Mouse (Mus musculus) thymus, adult 2 months (tissue): ENCODE results near the gene Chrm1. TPM values are rescaled to one million over a fixed set of nuclear protein-coding genes. Genes with fewer than 3 reads are reported as not detected.

Experiments
- DNase-seq: peaks from one replicate; pipeline ENCODE4 v3.0.0; 2021
- H3K27ac ChIP-seq: fragments of 200-500 bp; 2 replicates; pipeline ENCODE4 v1.5.1; 2012; ENCODE audit warnings: low read length, control low read depth; ENCODE audit not compliant: control insufficient read depth, insufficient read depth
- H3K27me3 ChIP-seq: fragments of 200-500 bp; 2 replicates; pipeline ENCODE4 v1.6.1; 2012; ENCODE audit warnings: mild to moderate bottlenecking, low read length, moderate library complexity, mixed read lengths; ENCODE audit not compliant: control insufficient read depth, insufficient read depth
- H3K36me3 ChIP-seq: fragments of 200-500 bp; 2 replicates; pipeline ENCODE4 v1.6.1; 2012; ENCODE audit warnings: mild to moderate bottlenecking, low read length, moderate library complexity; ENCODE audit not compliant: control insufficient read depth, insufficient read depth
- H3K4me1 ChIP-seq: fragments of 200-500 bp; replicated peaks from 2 replicates; pipeline ENCODE4 v1.6.1; 2012; ENCODE audit warnings: low read length; ENCODE audit not compliant: control insufficient read depth, insufficient read depth
- H3K4me3 ChIP-seq: fragments of 200-500 bp; 2 replicates; pipeline ENCODE4 v1.5.1; 2012; ENCODE audit warnings: mild to moderate bottlenecking, low read length, control low read depth, moderate library complexity; ENCODE audit not compliant: control insufficient read depth, insufficient read depth
- CTCF ChIP-seq: fragments of 200-500 bp; IDR thresholded peaks from 2 replicates; pipeline ENCODE4 v1.5.1; 2012; ENCODE audit warnings: mild to moderate bottlenecking, control low read depth, low read length, moderate library complexity, borderline replicate concordance; ENCODE audit not compliant: control insufficient read depth, poor library complexity, insufficient read depth; ENCODE audit errors: extremely low read depth
- POLR2A ChIP-seq: fragments of 200-500 bp; IDR thresholded peaks from 2 replicates; pipeline ENCODE4 v1.6.1; 2012; ENCODE audit warnings: mild to moderate bottlenecking, low read length, control low read depth, moderate library complexity; ENCODE audit not compliant: control insufficient read depth, poor library complexity, insufficient read depth; ENCODE audit errors: extremely low read depth
- WGBS: fragments of 180-500 bp; shearing (Covaris S2); methylation state at CpG from one replicate; pipeline ENCODE4 v1.1.7; 2018; 5-methylcytosine and 5-hydroxymethylcytosine counted together
- polyA plus RNA-seq: library from polyadenylated mRNA; depleted of rRNA; stranded (reverse); fragments of >200 nt; gene quantifications from 2 replicates; pipeline ENCODE4 v1.2.3, GENCODE M21; 2012

The Chrm1 gene
- polyA plus RNA-seq, 1 experiment = 0.01 TPM

DNA sequence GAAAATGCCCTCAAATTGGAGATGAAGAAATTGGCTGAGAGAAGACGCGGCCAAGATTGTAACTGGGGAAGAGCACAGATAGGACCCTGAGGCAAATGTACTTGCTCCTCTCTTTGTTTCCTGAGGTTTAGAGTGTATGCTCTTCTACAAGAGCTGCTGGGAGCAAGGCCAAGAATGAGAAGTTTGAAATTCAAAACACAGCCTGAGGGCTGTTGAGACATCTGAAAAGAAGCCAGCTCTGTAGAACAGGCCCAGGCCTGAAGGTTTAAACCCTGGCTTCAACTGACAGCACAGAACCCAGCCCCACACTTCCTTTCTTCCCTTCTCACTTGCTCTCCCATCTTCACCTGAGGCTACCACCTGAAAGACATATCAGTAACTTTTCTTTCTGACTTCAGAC is 46.5 kb downstream of the Chrm1 start:
- Histone ChIP-seq H3K27me3 (no peaks in the 10 kb centered on the region), H3K4me1 (peaks cover 13% of the 10 kb centered on the region), H3K27ac (no peak overlapping the region), H3K4me3 (no peak overlapping the region), H3K36me3 (peaks cover 35% of the 10 kb centered on the region)
- no peak for DNase-seq
- 97% methylated on average over 2 of the region's 2 CpGs for WGBS
- TF ChIP-seq CTCF = no peak
- TF ChIP-seq POLR2A = no peak

DNA sequence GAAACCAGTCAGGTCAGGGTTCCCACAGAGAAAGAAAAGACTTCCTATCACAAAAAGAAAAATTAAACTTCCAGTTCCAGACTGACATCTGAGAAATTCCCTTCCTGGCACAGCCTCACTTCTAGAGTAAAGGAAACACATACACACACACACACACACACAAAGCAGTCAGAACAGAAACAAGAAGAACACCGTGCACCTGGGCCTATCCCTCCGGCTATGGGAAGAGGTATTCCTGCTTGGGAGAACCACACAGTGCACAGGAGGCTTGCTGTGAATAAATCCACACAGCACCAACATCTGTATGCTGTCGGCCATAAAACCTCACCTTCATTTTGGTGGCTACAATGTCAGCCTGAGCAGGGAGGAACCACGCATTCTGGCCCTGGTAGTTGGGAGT is 47.9 kb downstream of the Chrm1 start:
- no peaks in the 10 kb centered on the region for H3K27me3 ChIP-seq
- WGBS = 13% methylated on average over 4 of the region's 4 CpGs
- DNase-seq = no peak
- peak overlapping the region; percentile 98 for H3K27ac ChIP-seq
- peaks cover 13% of the 10 kb centered on the region for H3K4me1 ChIP-seq
- peaks cover 35% of the 10 kb centered on the region for H3K36me3 ChIP-seq
- TF ChIP-seq CTCF (no peak), POLR2A (no peak)
- H3K4me3 ChIP-seq = peak overlapping the region; percentile 25

DNA sequence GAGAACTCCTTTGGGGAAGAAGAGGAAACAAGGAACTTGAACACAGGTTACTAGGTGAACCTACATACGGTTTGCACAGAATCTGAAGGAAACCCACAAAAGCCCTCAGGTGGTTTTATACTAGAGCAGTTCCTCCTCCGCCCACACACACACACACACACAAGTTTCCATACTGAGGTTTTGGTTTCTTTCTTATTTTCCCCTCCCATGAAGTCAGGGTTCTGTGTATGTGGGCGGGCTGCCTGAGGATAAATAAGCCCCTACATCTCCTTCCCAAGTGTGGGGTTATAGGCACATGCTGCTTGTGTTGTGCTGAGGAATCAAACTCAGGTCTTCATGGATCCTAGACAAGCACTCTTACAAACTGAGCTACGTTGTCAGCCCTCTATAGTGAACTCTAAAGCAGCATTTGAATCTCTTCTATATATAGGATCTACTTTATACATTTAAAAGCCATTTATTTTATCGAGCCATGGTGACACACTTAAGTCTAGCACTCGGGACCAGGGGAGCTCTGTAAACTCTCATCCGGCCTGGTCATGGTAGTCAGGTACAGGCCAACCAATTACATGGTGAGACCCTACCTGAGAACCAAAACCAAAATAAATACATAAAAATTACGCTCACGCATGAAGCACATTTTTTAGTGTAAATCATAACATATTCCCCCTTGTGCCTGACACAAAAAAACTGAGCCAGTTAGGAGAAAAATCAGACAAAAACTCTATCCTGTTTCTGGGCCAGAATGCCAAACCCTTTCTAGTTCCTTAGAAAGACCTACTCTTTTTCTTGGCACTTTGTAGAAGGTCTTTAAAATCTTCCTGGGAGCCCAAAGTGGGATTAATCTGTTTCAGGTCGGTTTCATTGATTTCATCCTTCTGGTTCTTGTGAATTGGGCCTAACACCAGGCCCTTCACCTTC is 48.6 kb downstream of the Chrm1 start:
- H3K4me3 ChIP-seq = peak overlapping the region; percentile 75
- WGBS = 24% methylated on average over 10 of the region's 10 CpGs
- peaks cover 33% of the 10 kb centered on the region for H3K36me3 ChIP-seq
- TF ChIP-seq CTCF (no peak), POLR2A (no peak)
- no peaks in the 10 kb centered on the region for H3K27me3 ChIP-seq
- peak overlapping the region; percentile 98 for H3K27ac ChIP-seq
- DNase-seq = peak; percentile 51
- peaks cover 13% of the 10 kb centered on the region for H3K4me1 ChIP-seq

DNA sequence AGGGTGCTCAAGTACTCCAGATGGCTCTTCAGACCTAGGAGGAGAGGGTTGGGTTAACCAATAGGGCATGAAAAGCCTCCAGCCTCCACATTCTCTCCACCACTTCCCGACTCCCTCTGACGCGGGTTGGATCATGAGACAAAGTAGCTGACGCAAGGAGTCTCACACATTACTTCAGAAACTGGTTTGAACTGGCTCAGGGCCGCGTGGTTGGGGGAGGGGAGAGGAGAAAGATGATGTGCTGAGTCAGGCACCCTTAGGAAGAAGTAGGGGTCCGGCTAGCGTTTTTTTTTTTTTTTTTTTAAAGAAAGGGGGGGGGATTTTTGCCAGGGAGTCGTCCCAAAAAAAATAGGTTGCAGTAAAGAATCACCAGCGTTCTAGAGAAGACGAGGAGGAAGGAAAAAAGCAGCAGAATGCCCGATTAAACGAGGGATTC is 49.3 kb downstream of the Chrm1 start:
- peak; percentile 70 for DNase-seq
- Histone ChIP-seq H3K4me3 (peak overlapping the region; percentile 75), H3K27ac (peak overlapping the region; percentile 79), H3K36me3 (peaks cover 26% of the 10 kb centered on the region), H3K4me1 (peaks cover 13% of the 10 kb centered on the region), H3K27me3 (no peaks in the 10 kb centered on the region)
- WGBS = 2% methylated on average over 13 of the region's 13 CpGs
- no peak for TF ChIP-seq CTCF
- no peak for TF ChIP-seq POLR2A

DNA sequence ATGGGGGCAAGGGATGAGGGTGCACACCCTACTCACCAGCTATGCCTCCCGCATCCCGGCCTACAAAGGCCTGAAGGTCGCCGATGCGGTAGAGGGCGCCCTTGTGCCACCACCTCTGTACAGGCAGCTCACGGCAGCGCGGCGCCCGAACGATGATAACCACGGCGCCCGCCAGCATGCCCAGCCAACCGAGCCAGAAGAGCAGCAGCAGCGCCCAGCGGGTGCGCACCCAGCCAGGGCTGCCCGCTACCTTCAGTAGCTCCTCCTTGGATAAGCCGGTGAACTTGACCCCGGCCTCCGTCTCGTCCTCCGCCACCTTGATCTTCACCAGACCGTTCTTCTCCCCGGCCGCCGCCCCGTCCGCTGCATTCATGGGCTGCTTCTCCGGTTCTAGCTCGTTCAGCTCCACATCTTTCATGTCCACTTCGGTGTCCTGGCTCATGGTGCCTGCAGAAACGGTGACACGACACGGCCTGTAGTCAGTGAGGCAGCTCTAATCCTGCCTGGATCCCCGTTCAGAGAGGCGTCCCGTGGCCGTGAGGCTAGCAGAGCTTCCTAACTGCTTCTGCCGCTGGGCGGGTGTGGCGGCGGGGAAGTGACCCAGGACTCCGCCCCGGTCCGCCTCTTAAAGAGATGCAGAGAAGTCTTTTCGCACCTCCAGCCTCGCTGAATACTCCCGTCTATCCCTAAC is 49.9 kb downstream of the Chrm1 start:
- WGBS = under 1% methylated on average over 51 of the region's 51 CpGs
- TF ChIP-seq CTCF (peak; percentile 87), POLR2A (peak; percentile 74)
- Histone ChIP-seq H3K4me3 (peak overlapping the region; percentile 75), H3K27me3 (no peaks in the 10 kb centered on the region), H3K36me3 (peaks cover 21% of the 10 kb centered on the region), H3K4me1 (peaks cover 13% of the 10 kb centered on the region), H3K27ac (peak overlapping the region; percentile 79)
- DNase-seq = peak; percentile 97

DNA sequence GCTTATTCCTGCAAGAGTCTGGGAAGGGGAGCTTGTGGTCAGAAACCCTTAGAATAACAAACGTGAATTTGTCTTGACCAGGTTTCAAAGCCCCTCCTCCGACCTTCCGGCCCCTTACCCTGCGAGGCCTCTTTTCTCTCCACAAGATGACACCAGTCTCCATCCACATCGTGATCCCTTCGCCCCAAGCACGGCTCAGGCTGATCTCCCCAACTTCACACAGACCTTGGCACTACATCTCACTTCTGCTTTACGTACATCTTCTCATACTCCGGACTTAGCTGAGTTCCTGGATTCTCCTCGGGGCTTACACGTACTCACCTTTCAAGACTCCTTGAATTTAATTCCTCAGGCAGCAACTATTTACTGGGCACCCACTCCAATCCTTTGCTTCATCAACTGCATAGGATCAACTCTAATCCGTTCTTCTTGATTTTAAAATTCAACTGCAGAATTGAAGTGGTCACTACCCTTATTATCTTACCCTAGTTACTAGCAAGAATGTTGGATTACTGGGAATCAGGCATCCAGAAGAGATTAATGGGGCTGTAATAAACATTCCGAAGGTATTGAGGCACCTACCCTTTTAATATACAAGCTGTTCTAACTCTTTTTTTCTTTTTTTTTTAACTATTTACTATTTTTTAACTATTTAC is 50.5 kb downstream of the Chrm1 start:
- Histone ChIP-seq H3K27ac (no peak overlapping the region), H3K4me1 (peaks cover 13% of the 10 kb centered on the region), H3K36me3 (peaks cover 14% of the 10 kb centered on the region), H3K4me3 (peak overlapping the region; percentile 75), H3K27me3 (no peaks in the 10 kb centered on the region)
- 15% methylated on average over 13 of the region's 13 CpGs for WGBS
- TF ChIP-seq POLR2A (no peak), CTCF (no peak)
- no peak for DNase-seq
